Mouse (Mus musculus) heart, embryonic 12.5 days (tissue): ENCODE data around the gene Crygc. TPM values are rescaled to one million over a fixed set of nuclear protein-coding genes. Genes with fewer than 3 reads are reported as not detected.
"Not testable (repeated sequence)": the region's sequence is repeated elsewhere in the genome, so short reads cannot be mapped to it uniquely, and the experiment has no call there.

ENCODE experiments used
- ATAC-seq: fragments of 200-750 bp; cut with Nextera tagmentation; 2 replicates; pipeline ENCODE4 v1.8.0; 2017; ENCODE audit warnings: moderate TSS enrichment, moderate library complexity; ENCODE audit not compliant: insufficient number of reproducible peaks, low FRiP score
- H3K27ac ChIP-seq: fragments of 300-500 bp; sonication (generic); 2 replicates; pipeline ENCODE4 v1.5.1; 2016; ENCODE audit warnings: mild to moderate bottlenecking, moderate library complexity; ENCODE audit not compliant: poor library complexity, severe bottlenecking
- H3K27me3 ChIP-seq: fragments of 300-500 bp; sonication (generic); replicated peaks from 2 replicates; pipeline ENCODE4 v1.6.1; 2016; ENCODE audit warnings: mild to moderate bottlenecking, moderate library complexity
- H3K36me3 ChIP-seq: fragments of 300-500 bp; sonication (generic); 2 replicates; pipeline ENCODE4 v1.6.1; 2016; ENCODE audit warnings: mild to moderate bottlenecking, moderate library complexity
- H3K4me1 ChIP-seq: fragments of 300-500 bp; sonication (generic); replicated peaks from 2 replicates; pipeline ENCODE4 v1.6.1; 2016; ENCODE audit warnings: mild to moderate bottlenecking
- H3K4me2 ChIP-seq: fragments of 300-500 bp; sonication (generic); 2 replicates; pipeline ENCODE4 v1.6.1; 2016; ENCODE audit warnings: mild to moderate bottlenecking, moderate library complexity
- H3K4me3 ChIP-seq: fragments of 300-500 bp; sonication (generic); 2 replicates; pipeline ENCODE4 v1.5.1; 2016; ENCODE audit warnings: mild to moderate bottlenecking
- H3K9ac ChIP-seq: fragments of 300-500 bp; sonication (generic); 2 replicates; pipeline ENCODE4 v1.6.1; 2016; ENCODE audit warnings: mild to moderate bottlenecking, moderate library complexity
- H3K9me3 ChIP-seq: fragments of 300-500 bp; sonication (generic); replicated peaks from 2 replicates; pipeline ENCODE4 v1.6.1; 2016; ENCODE audit warnings: mild to moderate bottlenecking, moderate library complexity
- WGBS: fragments of 180-500 bp; shearing (Covaris S2); methylation state at CpG from one replicate; pipeline ENCODE4 v1.1.7; 2016; 5-methylcytosine and 5-hydroxymethylcytosine counted together
- polyA plus RNA-seq: library from polyadenylated mRNA; unstranded; fragments of >200 nt; fragmentation: Nextera tagmentation; extraction: Ambion mirVana; gene quantifications from 2 replicates; pipeline ENCODE4 v1.2.1, GENCODE M21; 2016

Crygc gene
- polyA plus RNA-seq, 1 experiment from 2014 or later = not detected

GRCm38 (mm10) chr1:65051696-65052095 lies 21.8 kb downstream of the Crygc start:
- ATAC-seq = no peak
- 66% methylated on average over 7 of the region's 7 CpGs for WGBS
- H3K9ac ChIP-seq = no peak overlapping the region

DNA sequence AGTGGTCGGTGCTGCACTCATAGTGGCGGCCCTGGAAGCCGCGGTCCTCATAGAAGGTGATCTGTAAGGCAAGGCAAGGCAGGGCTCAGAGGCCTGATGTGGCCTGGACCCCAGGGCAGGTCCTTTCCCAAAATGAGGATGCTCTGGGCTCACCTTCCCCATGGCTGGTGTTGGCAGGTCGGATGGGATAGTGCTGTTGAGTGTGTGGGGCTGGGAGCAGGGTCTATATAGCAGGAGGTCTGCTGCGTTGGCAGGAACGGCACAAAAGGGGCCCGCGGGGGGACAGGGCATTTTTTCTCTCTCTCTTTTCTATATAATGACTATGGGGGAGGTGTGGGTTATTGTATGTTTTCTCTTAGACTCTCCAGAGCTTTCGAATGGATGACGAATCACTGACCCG lies 22.5 kb downstream of the Crygc start, which contains the start of gene Cryge:
Cryge (minus strand) TSS at position 198 of the 400 bp plus-strand sequence.
- H3K4me2 ChIP-seq, H3K36me3 ChIP-seq, H3K4me3 ChIP-seq, ATAC-seq, H3K9me3 ChIP-seq, H3K27me3 ChIP-seq, H3K27ac ChIP-seq, H3K9ac ChIP-seq, H3K4me1 ChIP-seq: not testable (repeated sequence)
- WGBS = 79% methylated on average over 12 of the region's 12 CpGs

More at GRCm38 (mm10) chr1:65051696-65052095, 21.8 kb downstream of the Crygc start:
- Histone ChIP-seq H3K4me3 (no peak overlapping the region), H3K36me3 (no peaks in the 10 kb centered on the region), H3K27me3 (no peaks in the 10 kb centered on the region), H3K4me2 (no peak overlapping the region), H3K27ac (no peak overlapping the region), H3K4me1 (peaks cover 6% of the 10 kb centered on the region), H3K9me3 (no peaks in the 10 kb centered on the region)

GRCm38 (mm10) chr1:65048781-65049180 lies 24.7 kb downstream of the Crygc start:
- 60% methylated on average over 12 of the region's 12 CpGs for WGBS
- H3K4me3 ChIP-seq = no peak overlapping the region
- ATAC-seq = no peak
- H3K4me1 ChIP-seq = peaks cover 6% of the 10 kb centered on the region
- H3K27me3 ChIP-seq = 0 out of 2 replicates have a peak, but pooled peaks cover 3% of the 10 kb centered on the region
- H3K36me3 ChIP-seq = no peaks in the 10 kb centered on the region
- H3K4me2 ChIP-seq = no peak overlapping the region
- H3K9ac ChIP-seq = no peak overlapping the region
- no peak overlapping the region for H3K27ac ChIP-seq
- H3K9me3 ChIP-seq = no peaks in the 10 kb centered on the region

- H3K4me1 ChIP-seq = no peaks in the 10 kb centered on the region
- no peaks in the 10 kb centered on the region for H3K9me3 ChIP-seq
- H3K4me2 ChIP-seq = peak overlapping the region; percentile 43
- 0 out of 2 replicates have a peak, but pooled peaks cover 3% of the 10 kb centered on the region for H3K27me3 ChIP-seq
- ATAC-seq = no peak
- H3K4me3 ChIP-seq = no peak overlapping the region
- no peak overlapping the region for H3K9ac ChIP-seq
- WGBS = 37% methylated on average over 8 of the region's 8 CpGs
- no peaks in the 10 kb centered on the region for H3K36me3 ChIP-seq
- no peak overlapping the region for H3K27ac ChIP-seq
Measured at GRCm38 (mm10) chr1:65046401-65047109, 26.9 kb downstream of the Crygc start.

GRCm38 (mm10) chr1:65043433-65043832 lies 30.1 kb downstream of the Crygc start:
- Histone ChIP-seq H3K4me3 (no peak overlapping the region), H3K36me3 (no peaks in the 10 kb centered on the region), H3K4me2 (no peak overlapping the region), H3K27ac (no peak overlapping the region), H3K9ac (no peak overlapping the region), H3K4me1 (peaks cover 5% of the 10 kb centered on the region; the same call in 1 of the 2 replicates), H3K9me3 (no peaks in the 10 kb centered on the region), H3K27me3 (0 out of 2 replicates have a peak, but pooled peaks cover 3% of the 10 kb centered on the region)
- WGBS = 87% methylated on average over 2 of the region's 2 CpGs
- no peak for ATAC-seq

- Histone ChIP-seq H3K4me3 (no peak overlapping the region), H3K4me2 (no peak overlapping the region), H3K9me3 (0 out of 2 replicates have a peak, but pooled peaks cover 3% of the 10 kb centered on the region), H3K27ac (no peak overlapping the region), H3K36me3 (no peaks in the 10 kb centered on the region), H3K27me3 (0 out of 2 replicates have a peak, but pooled peaks cover 3% of the 10 kb centered on the region), H3K4me1 (peaks cover 5% of the 10 kb centered on the region; the same call in 1 of the 2 replicates), H3K9ac (no peak overlapping the region)
- no peak for ATAC-seq
- WGBS = 83% methylated on average over 3 of the region's 3 CpGs
Measured at GRCm38 (mm10) chr1:65041837-65042236, 31.7 kb downstream of the Crygc start.

DNA sequence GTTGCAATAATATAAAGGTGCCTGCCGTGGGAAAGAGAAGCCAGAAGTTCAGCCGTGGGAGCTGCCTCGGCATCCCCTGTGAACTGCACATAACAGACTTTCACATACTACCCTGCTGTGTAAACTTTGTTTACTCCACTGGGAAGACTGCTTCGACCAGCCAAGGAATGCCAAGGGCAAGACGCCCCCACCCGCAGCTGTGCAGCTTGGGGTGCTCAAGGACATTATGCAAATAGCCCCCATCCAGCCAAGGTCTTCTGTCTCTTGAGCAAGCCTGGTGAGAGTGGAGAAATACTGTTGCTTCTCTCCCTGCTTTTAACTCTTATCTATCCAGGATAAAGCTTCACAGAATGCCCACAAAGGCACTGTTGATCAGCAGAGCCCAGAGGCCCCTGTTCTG lies 32.7 kb downstream of the Crygc start:
- no peaks in the 10 kb centered on the region for H3K36me3 ChIP-seq
- 65% methylated on average over 6 of the region's 6 CpGs for WGBS
- peaks cover 5% of the 10 kb centered on the region; the same call in 1 of the 2 replicates for H3K4me1 ChIP-seq

GRCm38 (mm10) chr1:65039679-65040078 lies 33.8 kb downstream of the Crygc start:
- Histone ChIP-seq H3K9me3 (0 out of 2 replicates have a peak, but pooled peaks cover 3% of the 10 kb centered on the region), H3K4me1 (peaks cover 5% of the 10 kb centered on the region; the same call in 1 of the 2 replicates), H3K9ac (no peak overlapping the region), H3K36me3 (no peaks in the 10 kb centered on the region), H3K27ac (no peak overlapping the region), H3K27me3 (no peaks in the 10 kb centered on the region), H3K4me2 (no peak overlapping the region), H3K4me3 (no peak overlapping the region)
- 70% methylated on average over 3 of the region's 3 CpGs for WGBS
- no peak for ATAC-seq

More for the DNA sequence above, 32.7 kb downstream of the Crygc start:
- Histone ChIP-seq H3K4me3 (no peak overlapping the region), H3K27ac (no peak overlapping the region), H3K4me2 (no peak overlapping the region), H3K9me3 (0 out of 2 replicates have a peak, but pooled peaks cover 3% of the 10 kb centered on the region), H3K9ac (no peak overlapping the region), H3K27me3 (0 out of 2 replicates have a peak, but pooled peaks cover 3% of the 10 kb centered on the region)
- no peak for ATAC-seq

DNA sequence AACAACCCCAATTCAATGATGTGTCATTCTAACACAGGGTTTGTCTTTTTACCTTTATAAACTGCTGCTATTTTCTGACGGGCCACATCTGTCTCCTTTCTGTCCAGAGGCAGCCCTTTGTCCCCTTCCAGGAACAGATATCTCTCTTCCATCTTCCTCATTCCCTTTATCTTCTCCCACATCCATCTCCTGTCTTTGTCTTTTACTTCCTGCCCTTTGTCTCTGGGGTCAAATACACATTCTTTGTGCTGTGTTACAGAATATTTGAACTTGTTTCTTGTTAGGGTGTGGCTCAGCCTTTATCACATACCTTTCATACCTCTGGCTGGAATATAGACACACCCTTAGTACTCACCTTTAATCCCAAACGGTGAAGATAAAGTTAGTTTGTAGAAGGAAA lies 35.9 kb downstream of the Crygc start:
- H3K36me3 ChIP-seq = no peaks in the 10 kb centered on the region
- no peak overlapping the region for H3K4me3 ChIP-seq
- H3K9me3 ChIP-seq = 0 out of 2 replicates have a peak, but pooled peaks cover 3% of the 10 kb centered on the region
- H3K4me1 ChIP-seq = peaks cover 5% of the 10 kb centered on the region; the same call in 1 of the 2 replicates
- WGBS = 53% methylated on average over 2 of the region's 2 CpGs
- H3K27me3 ChIP-seq = no peaks in the 10 kb centered on the region
- no peak for ATAC-seq
- no peak overlapping the region for H3K9ac ChIP-seq
- no peak overlapping the region for H3K4me2 ChIP-seq
- no peak overlapping the region for H3K27ac ChIP-seq

DNA sequence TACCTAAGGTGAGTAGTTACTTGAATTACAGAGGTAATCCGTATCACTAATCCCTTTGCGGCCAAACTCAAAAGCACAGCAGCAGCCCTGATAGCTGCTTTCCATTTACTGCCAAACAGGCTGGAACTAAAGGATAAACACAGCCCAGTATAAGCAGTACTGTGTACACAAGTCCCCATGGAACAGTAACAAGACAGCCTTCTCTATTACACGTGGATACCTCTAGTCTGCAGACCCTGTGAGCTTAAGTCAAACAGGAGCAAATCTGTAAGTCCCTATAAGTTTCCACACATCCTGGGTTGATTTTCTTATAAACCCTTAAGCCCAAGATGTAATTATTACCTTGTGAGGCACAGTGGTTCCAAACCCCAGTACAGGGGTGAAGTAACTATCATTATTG lies 38.0 kb downstream of the Crygc start:
- 0 out of 2 replicates have a peak, but pooled peaks cover 3% of the 10 kb centered on the region for H3K9me3 ChIP-seq
- no peak for ATAC-seq
- no peak overlapping the region for H3K9ac ChIP-seq
- no peak overlapping the region for H3K27ac ChIP-seq
- no peak overlapping the region for H3K4me2 ChIP-seq
- WGBS = 53% methylated on average over 3 of the region's 3 CpGs
- no peak overlapping the region for H3K4me3 ChIP-seq
- H3K36me3 ChIP-seq = no peaks in the 10 kb centered on the region
- H3K4me1 ChIP-seq = no peaks in the 10 kb centered on the region
- no peaks in the 10 kb centered on the region for H3K27me3 ChIP-seq

DNA sequence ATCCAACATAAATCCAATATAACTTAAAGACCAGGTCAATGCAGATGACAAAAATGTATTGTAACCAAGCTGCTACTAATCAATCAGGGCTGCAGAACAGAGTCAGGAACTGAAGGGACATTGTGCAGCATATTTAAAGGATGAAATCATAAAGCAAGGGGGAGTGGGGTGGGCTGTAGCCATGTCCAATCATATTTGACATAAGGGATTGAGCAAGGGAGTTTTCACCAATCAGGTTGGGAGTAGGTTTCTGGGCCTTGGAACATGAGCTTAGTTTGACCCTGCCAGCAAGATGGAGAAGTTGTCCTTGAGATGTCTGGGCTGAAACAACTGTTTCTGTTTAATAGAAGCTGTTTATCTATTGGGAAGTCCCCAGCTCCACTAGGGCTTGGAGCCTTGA lies 40.8 kb downstream of the Crygc start, which contains the start of gene Akr1cl:
Akr1cl (minus strand) TSS at position 119 of the 400 bp plus-strand sequence.
- ATAC-seq = no peak
- Histone ChIP-seq H3K27me3 (no peaks in the 10 kb centered on the region), H3K36me3 (no peaks in the 10 kb centered on the region), H3K4me3 (no peak within 1 kb of the TSS), H3K9me3 (no peaks in the 10 kb centered on the region), H3K4me2 (no peak within 1 kb of the TSS), H3K4me1 (no peaks in the 10 kb centered on the region), H3K27ac (no peak within 1 kb of the TSS), H3K9ac (no peak within 1 kb of the TSS)
